Mouse (Mus musculus): ENCODE results near the gene Npepps.

DNA sequence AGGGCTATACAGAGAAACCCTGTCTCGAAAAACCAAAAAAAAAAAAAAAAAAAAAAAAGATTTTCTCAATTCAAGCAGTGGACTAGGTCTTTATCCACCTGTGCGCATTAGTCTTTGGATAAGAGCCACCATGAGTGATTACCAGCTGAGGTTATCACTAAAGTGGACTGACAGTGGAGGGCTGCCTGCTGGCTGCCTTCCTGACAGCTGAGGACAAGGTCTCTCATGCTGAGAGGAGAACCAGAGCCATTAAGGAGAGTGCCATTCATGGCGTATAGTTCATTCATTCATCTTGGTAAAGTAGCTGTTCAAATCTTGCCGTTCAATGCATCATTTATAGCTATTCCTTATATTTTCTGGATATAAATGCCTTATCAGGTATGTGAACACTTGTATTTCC lies 16.1 kb upstream of the Npepps start:
- TF ChIP-seq CTCF (conservative IDR thresholded peaks at IDR 0.05; ENCODE audit: insufficient read depth, insufficient read length, low read depth, low read length) = no peak
- TF ChIP-seq POLR2A (IDR thresholded peaks at IDR 0.05; ENCODE audit: low read depth, low read length) = no peak
